Mouse (Mus musculus): ENCODE measurements at regions not wholly inside any gene's neighbourhood (a gene's known extent, or its start where the extent isn't known, plus 50 kb on each side); places are given as distances from the start of the nearest gene placed in this dataset.
A peak's percentile ranks its signal among the peaks of the same experiment; 100 is the strongest.

GRCm38 (mm10) chr3:102602766-102603165 lies 131.6 kb upstream of the Tspan2 start:
- Histone ChIP-seq H3K36me3 (ENCODE audit: control insufficient read depth, insufficient read depth, low read length) (no peaks in the 10 kb centered on the region), H3K4me3 (ENCODE audit: control insufficient read depth, low read depth, low read length) (peak overlapping the region; percentile 70; the same call in 1 of the 2 replicates), H3K4me1 (ENCODE audit: control insufficient read depth, insufficient read depth, low read length) (peaks cover 6% of the 10 kb centered on the region), H3K27me3 (ENCODE audit: control insufficient read depth, insufficient read depth, low read length) (no peaks in the 10 kb centered on the region), H3K27ac (ENCODE audit: control insufficient read depth, insufficient read depth, low read depth, low read length) (no peak overlapping the region)
- no peak for TF ChIP-seq CTCF (IDR thresholded peaks at IDR 0.05; ENCODE audit: control insufficient read depth, insufficient read depth, insufficient replicate concordance, low read depth, low read length)
- TF ChIP-seq POLR2A (IDR thresholded peaks at IDR 0.05; ENCODE audit: control insufficient read depth, low read depth, low read length), result no peak

GRCm38 (mm10) chr3:102605284-102605683 lies 129.0 kb upstream of the Tspan2 start:
- no peak overlapping the region for H3K4me3 ChIP-seq (ENCODE audit: control insufficient read depth, low read depth, low read length)
- H3K4me1 ChIP-seq (ENCODE audit: control insufficient read depth, insufficient read depth, low read length), result peaks cover 6% of the 10 kb centered on the region
- H3K36me3 ChIP-seq (ENCODE audit: control insufficient read depth, insufficient read depth, low read length), result no peaks in the 10 kb centered on the region
- H3K27me3 ChIP-seq (ENCODE audit: control insufficient read depth, insufficient read depth, low read length), result no peaks in the 10 kb centered on the region
- no peak overlapping the region for H3K27ac ChIP-seq (ENCODE audit: control insufficient read depth, insufficient read depth, low read depth, low read length)
- TF ChIP-seq CTCF (IDR thresholded peaks at IDR 0.05; ENCODE audit: control insufficient read depth, insufficient read depth, insufficient replicate concordance, low read depth, low read length), result no peak
- TF ChIP-seq POLR2A (IDR thresholded peaks at IDR 0.05; ENCODE audit: control insufficient read depth, low read depth, low read length), result no peak

GRCm38 (mm10) chr3:102610970-102611369 lies 123.4 kb upstream of the Tspan2 start:
- H3K36me3 ChIP-seq (ENCODE audit: control insufficient read depth, insufficient read depth, low read length), result no peaks in the 10 kb centered on the region
- H3K4me3 ChIP-seq (ENCODE audit: control insufficient read depth, low read depth, low read length), result no peak overlapping the region
- no peak for TF ChIP-seq CTCF (IDR thresholded peaks at IDR 0.05; ENCODE audit: control insufficient read depth, insufficient read depth, insufficient replicate concordance, low read depth, low read length)
- H3K4me1 ChIP-seq (ENCODE audit: control insufficient read depth, insufficient read depth, low read length), result no peaks in the 10 kb centered on the region
- H3K27ac ChIP-seq (ENCODE audit: control insufficient read depth, insufficient read depth, low read depth, low read length), result no peak overlapping the region
- H3K27me3 ChIP-seq (ENCODE audit: control insufficient read depth, insufficient read depth, low read length), result no peaks in the 10 kb centered on the region

- no peaks in the 10 kb centered on the region for H3K36me3 ChIP-seq (ENCODE audit: control insufficient read depth, insufficient read depth, low read length)
- no peak overlapping the region for H3K4me3 ChIP-seq (ENCODE audit: control insufficient read depth, low read depth, low read length)
- H3K27me3 ChIP-seq (ENCODE audit: control insufficient read depth, insufficient read depth, low read length), result no peaks in the 10 kb centered on the region
- H3K27ac ChIP-seq (ENCODE audit: control insufficient read depth, insufficient read depth, low read depth, low read length), result no peak overlapping the region
- no peaks in the 10 kb centered on the region for H3K4me1 ChIP-seq (ENCODE audit: control insufficient read depth, insufficient read depth, low read length)
- TF ChIP-seq CTCF (IDR thresholded peaks at IDR 0.05; ENCODE audit: control insufficient read depth, insufficient read depth, insufficient replicate concordance, low read depth, low read length), result no peak
- no peak for TF ChIP-seq POLR2A (IDR thresholded peaks at IDR 0.05; ENCODE audit: control insufficient read depth, low read depth, low read length)
Observed at GRCm38 (mm10) chr3:102611398-102612366, 122.6 kb upstream of the Tspan2 start.

- H3K27me3 ChIP-seq (ENCODE audit: control insufficient read depth, insufficient read depth, low read length), result no peaks in the 10 kb centered on the region
- H3K27ac ChIP-seq (ENCODE audit: control insufficient read depth, insufficient read depth, low read depth, low read length), result no peak overlapping the region
- no peaks in the 10 kb centered on the region for H3K36me3 ChIP-seq (ENCODE audit: control insufficient read depth, insufficient read depth, low read length)
- no peak for TF ChIP-seq CTCF (IDR thresholded peaks at IDR 0.05; ENCODE audit: control insufficient read depth, insufficient read depth, insufficient replicate concordance, low read depth, low read length)
- no peak for TF ChIP-seq POLR2A (IDR thresholded peaks at IDR 0.05; ENCODE audit: control insufficient read depth, low read depth, low read length)
- H3K4me1 ChIP-seq (ENCODE audit: control insufficient read depth, insufficient read depth, low read length), result no peaks in the 10 kb centered on the region
- no peak overlapping the region for H3K4me3 ChIP-seq (ENCODE audit: control insufficient read depth, low read depth, low read length)
Observed at GRCm38 (mm10) chr3:102619666-102620377, 114.5 kb upstream of the Tspan2 start.

- no peaks in the 10 kb centered on the region for H3K36me3 ChIP-seq (ENCODE audit: control insufficient read depth, insufficient read depth, low read length)
- no peaks in the 10 kb centered on the region for H3K4me1 ChIP-seq (ENCODE audit: control insufficient read depth, insufficient read depth, low read length)
- H3K4me3 ChIP-seq (ENCODE audit: control insufficient read depth, low read depth, low read length), result no peak overlapping the region
- no peak for TF ChIP-seq POLR2A (IDR thresholded peaks at IDR 0.05; ENCODE audit: control insufficient read depth, low read depth, low read length)
- TF ChIP-seq CTCF (IDR thresholded peaks at IDR 0.05; ENCODE audit: control insufficient read depth, insufficient read depth, insufficient replicate concordance, low read depth, low read length), result no peak
- H3K27me3 ChIP-seq (ENCODE audit: control insufficient read depth, insufficient read depth, low read length), result no peaks in the 10 kb centered on the region
- no peak overlapping the region for H3K27ac ChIP-seq (ENCODE audit: control insufficient read depth, insufficient read depth, low read depth, low read length)
Observed at GRCm38 (mm10) chr3:102636076-102636475, 98.3 kb upstream of the Tspan2 start.

- Histone ChIP-seq H3K4me1 (ENCODE audit: control insufficient read depth, insufficient read depth, low read length) (no peaks in the 10 kb centered on the region), H3K27me3 (ENCODE audit: control insufficient read depth, insufficient read depth, low read length) (no peaks in the 10 kb centered on the region), H3K4me3 (ENCODE audit: control insufficient read depth, low read depth, low read length) (no peak overlapping the region), H3K36me3 (ENCODE audit: control insufficient read depth, insufficient read depth, low read length) (no peaks in the 10 kb centered on the region), H3K27ac (ENCODE audit: control insufficient read depth, insufficient read depth, low read depth, low read length) (no peak overlapping the region)
- no peak for TF ChIP-seq CTCF (IDR thresholded peaks at IDR 0.05; ENCODE audit: control insufficient read depth, insufficient read depth, insufficient replicate concordance, low read depth, low read length)
- no peak for TF ChIP-seq POLR2A (IDR thresholded peaks at IDR 0.05; ENCODE audit: control insufficient read depth, low read depth, low read length)
Observed at GRCm38 (mm10) chr3:102636674-102637073, 97.7 kb upstream of the Tspan2 start.

Measured in testis, adult 2 months (tissue).